Mouse (Mus musculus): ENCODE results near the gene Ankrd6.

GRCm38 (mm10) chr4:32820676-32821075 lies 130.0 kb downstream of the Ankrd6 start:
- TF ChIP-seq CTCF (IDR thresholded peaks at IDR 0.05; ENCODE audit: low read depth) (no peak), EP300 (IDR thresholded peaks at IDR 0.05; ENCODE audit: low read depth) (no peak)

Measured in heart, postnatal 0 days (tissue).